Mouse (Mus musculus): ENCODE data around the gene Cachd1. TPM values are rescaled to one million over a fixed set of nuclear protein-coding genes. Genes with fewer than 3 reads are reported as not detected.
A peak's percentile ranks its signal among the peaks of the same experiment; 100 is the strongest.

The Cachd1 gene
- polyA plus RNA-seq, 1 experiment from 2014 or later: 42.3 TPM

DNA sequence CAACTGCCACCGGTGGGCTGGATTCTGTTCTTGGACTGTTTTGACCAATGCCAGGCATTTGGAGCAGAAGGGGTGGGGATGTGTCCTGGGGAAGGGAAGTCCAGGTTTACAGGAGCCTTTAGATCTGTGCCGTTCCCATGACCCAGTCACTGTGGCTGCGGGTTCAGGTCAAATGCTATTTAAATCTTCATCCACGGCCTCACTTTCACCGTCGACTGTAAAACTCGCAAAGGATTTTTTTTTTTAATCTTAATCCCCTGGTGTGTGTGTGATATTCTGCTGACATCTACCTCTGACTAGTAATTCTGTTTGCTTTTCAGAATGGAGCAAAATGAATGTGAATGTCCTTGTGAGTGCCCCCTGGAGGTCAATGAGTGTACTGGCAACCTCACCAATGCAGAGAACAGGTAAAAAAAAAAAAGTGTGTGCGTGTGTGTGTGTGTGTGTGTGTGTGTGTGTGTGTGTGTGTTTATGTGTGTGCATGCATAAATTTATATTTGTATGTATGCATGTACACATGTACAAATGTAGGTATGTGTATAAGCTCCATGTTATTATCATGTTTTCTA lies 211.8 kb downstream of the Cachd1 start:
- Histone ChIP-seq H3K9me3 (ENCODE audit: control insufficient read depth, low read length) (no peaks in the 10 kb centered on the region), H3K27me3 (ENCODE audit: control insufficient read depth, insufficient read depth, low read length) (no peaks in the 10 kb centered on the region), H3K4me1 (ENCODE audit: control insufficient read depth, insufficient read depth, low read length) (no peaks in the 10 kb centered on the region), H3K9ac (ENCODE audit: low read length) (no peak overlapping the region), H3K4me3 (ENCODE audit: low read depth, low read length) (no peak overlapping the region), H3K36me3 (ENCODE audit: control insufficient read depth, insufficient read depth, low read length) (peaks cover 23% of the 10 kb centered on the region), H3K4me2 (ENCODE audit: low read depth, severe bottlenecking) (no peak overlapping the region), H3K27ac (replicated peaks; ENCODE audit: low read depth, low read length) (no peak overlapping the region)
- DNase-seq (ENCODE audit: low spot score): peak; percentile 51
- 75% methylated on average over 8 of the region's 8 CpGs for WGBS
- ATAC-seq (ENCODE audit: insufficient number of reproducible peaks, low FRiP score, low TSS enrichment, low read depth): no peak

DNA sequence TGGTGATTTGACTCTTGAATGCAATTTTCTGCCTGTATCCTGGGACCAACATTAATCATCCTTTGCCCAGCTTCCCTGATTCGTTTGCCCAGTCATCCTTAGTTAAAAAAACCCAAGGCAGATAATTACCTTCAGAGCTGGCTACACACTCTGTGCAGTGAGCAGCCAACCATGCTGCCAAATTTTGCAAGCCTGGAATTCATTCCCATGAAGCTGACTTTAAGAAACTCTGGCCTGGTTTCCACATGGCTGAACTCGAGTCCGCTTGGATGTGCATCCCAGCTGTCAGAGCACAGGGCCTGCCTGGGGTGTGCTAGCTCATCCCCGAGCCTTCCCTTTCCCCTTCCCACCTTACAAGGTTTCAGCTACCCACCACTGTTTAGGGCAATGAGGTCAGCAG lies 214.5 kb downstream of the Cachd1 start:
- Histone ChIP-seq H3K27me3 (ENCODE audit: control insufficient read depth, insufficient read depth, low read length) (no peaks in the 10 kb centered on the region), H3K36me3 (ENCODE audit: control insufficient read depth, insufficient read depth, low read length) (peaks cover 20% of the 10 kb centered on the region), H3K4me1 (ENCODE audit: control insufficient read depth, insufficient read depth, low read length) (no peaks in the 10 kb centered on the region), H3K4me3 (ENCODE audit: low read depth, low read length) (no peak overlapping the region), H3K9me3 (ENCODE audit: control insufficient read depth, low read length) (no peaks in the 10 kb centered on the region), H3K4me2 (ENCODE audit: low read depth, severe bottlenecking) (no peak overlapping the region), H3K9ac (ENCODE audit: low read length) (no peak overlapping the region), H3K27ac (replicated peaks; ENCODE audit: low read depth, low read length) (no peak overlapping the region)
- WGBS: 71% methylated on average over 4 of the region's 4 CpGs
- no peak for ATAC-seq (ENCODE audit: insufficient number of reproducible peaks, low FRiP score, low TSS enrichment, low read depth)
- DNase-seq (ENCODE audit: low spot score): no peak

DNA sequence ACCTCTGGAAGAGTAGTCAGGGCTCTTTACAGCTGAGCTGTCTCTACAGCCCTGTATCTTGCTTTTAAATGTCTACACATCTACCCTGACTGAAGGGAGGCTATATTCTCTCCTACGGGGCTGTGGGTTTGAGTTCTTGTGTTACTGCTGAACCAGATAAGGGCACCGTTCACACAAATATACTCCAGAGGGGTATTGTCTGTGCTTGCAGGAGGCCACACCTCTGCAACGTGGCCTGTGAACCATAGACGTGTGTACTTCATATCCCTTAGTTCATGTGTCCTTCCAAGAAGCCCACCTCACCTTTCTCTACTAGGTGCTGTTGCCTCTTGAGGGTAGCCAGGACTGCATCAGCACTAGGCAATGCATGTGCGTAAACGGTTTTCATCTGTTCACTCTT lies 215.6 kb downstream of the Cachd1 start:
- no peak for ATAC-seq (ENCODE audit: insufficient number of reproducible peaks, low FRiP score, low TSS enrichment, low read depth)
- H3K27ac ChIP-seq (replicated peaks; ENCODE audit: low read depth, low read length): no peak overlapping the region
- DNase-seq (ENCODE audit: low spot score): no peak
- no peak overlapping the region for H3K4me2 ChIP-seq (ENCODE audit: low read depth, severe bottlenecking)
- no peaks in the 10 kb centered on the region for H3K9me3 ChIP-seq (ENCODE audit: control insufficient read depth, low read length)
- H3K4me1 ChIP-seq (ENCODE audit: control insufficient read depth, insufficient read depth, low read length): no peaks in the 10 kb centered on the region
- no peak overlapping the region for H3K9ac ChIP-seq (ENCODE audit: low read length)
- no peak overlapping the region for H3K4me3 ChIP-seq (ENCODE audit: low read depth, low read length)
- WGBS: 96% methylated on average over 6 of the region's 6 CpGs
- no peaks in the 10 kb centered on the region for H3K27me3 ChIP-seq (ENCODE audit: control insufficient read depth, insufficient read depth, low read length)
- peaks cover 13% of the 10 kb centered on the region; the same call in 1 of the 2 replicates for H3K36me3 ChIP-seq (ENCODE audit: control insufficient read depth, insufficient read depth, low read length)

DNA sequence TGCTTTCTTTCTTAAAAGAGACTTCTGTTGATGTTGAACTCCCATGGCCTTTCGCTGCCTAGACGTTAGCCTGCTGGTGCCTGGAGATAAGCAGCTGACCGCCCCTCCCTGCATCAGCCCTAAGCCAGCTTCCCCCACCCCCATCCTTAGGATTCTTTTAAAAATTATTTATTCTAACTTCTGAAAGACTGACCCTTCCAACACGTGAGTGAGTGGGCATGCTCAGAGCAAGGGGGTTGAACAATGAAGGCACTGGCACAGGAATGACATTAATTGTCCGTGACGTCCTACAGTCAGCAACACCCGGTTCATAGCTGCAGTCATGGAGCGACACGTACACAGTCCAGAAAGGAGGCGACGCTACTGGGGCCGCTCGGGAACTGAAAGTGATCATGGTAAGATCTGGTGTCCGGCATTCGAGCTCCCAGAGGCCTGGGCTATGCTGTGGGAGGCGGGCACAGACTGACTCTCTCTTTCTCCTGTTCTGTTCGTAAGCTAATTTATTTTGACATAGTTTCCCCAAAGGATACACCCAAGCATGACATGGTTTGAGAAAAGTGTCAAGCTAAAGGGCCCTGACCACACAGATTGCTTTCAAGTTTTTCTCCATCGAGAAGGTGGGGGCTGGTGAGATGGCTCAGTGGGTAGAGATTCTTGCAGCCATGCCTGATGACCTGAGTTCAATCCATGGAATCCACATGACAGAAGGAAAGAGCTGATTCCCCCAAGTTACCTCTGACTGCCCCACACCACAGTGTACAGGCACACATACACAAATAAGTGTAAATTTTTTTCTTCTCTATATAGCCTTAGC lies 218.2 kb downstream of the Cachd1 start:
- WGBS: 85% methylated on average over 18 of the region's 18 CpGs
- Histone ChIP-seq H3K4me1 (ENCODE audit: control insufficient read depth, insufficient read depth, low read length) (no peaks in the 10 kb centered on the region), H3K9ac (ENCODE audit: low read length) (no peak overlapping the region), H3K27ac (replicated peaks; ENCODE audit: low read depth, low read length) (no peak overlapping the region), H3K36me3 (ENCODE audit: control insufficient read depth, insufficient read depth, low read length) (peaks cover 9% of the 10 kb centered on the region), H3K4me2 (ENCODE audit: low read depth, severe bottlenecking) (no peak overlapping the region), H3K9me3 (ENCODE audit: control insufficient read depth, low read length) (no peaks in the 10 kb centered on the region), H3K4me3 (ENCODE audit: low read depth, low read length) (no peak overlapping the region), H3K27me3 (ENCODE audit: control insufficient read depth, insufficient read depth, low read length) (no peaks in the 10 kb centered on the region)
- ATAC-seq (ENCODE audit: insufficient number of reproducible peaks, low FRiP score, low TSS enrichment, low read depth): no peak
- DNase-seq (ENCODE audit: low spot score): no peak

DNA sequence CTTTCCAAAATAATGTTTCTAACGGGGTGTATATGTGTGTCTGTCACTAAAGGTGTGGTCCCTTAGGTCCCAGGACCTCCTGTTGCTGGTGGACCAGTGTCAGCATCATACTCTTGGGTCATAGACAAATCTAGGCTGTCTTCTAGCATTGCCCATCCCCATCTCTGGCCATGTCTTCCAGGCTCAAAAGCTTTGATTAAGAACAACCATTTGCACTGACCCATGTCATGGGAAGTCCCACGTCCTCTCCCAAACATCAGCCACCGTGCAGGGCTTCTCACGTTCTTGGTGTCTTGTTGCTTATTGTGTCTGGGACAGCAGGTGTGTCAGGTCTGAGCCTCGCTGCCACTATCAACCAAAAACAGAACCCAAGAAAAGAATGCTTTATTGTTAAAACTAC lies 219.1 kb downstream of the Cachd1 start:
- no peak for DNase-seq (ENCODE audit: low spot score)
- H3K36me3 ChIP-seq (ENCODE audit: control insufficient read depth, insufficient read depth, low read length): peaks cover 9% of the 10 kb centered on the region

DNA sequence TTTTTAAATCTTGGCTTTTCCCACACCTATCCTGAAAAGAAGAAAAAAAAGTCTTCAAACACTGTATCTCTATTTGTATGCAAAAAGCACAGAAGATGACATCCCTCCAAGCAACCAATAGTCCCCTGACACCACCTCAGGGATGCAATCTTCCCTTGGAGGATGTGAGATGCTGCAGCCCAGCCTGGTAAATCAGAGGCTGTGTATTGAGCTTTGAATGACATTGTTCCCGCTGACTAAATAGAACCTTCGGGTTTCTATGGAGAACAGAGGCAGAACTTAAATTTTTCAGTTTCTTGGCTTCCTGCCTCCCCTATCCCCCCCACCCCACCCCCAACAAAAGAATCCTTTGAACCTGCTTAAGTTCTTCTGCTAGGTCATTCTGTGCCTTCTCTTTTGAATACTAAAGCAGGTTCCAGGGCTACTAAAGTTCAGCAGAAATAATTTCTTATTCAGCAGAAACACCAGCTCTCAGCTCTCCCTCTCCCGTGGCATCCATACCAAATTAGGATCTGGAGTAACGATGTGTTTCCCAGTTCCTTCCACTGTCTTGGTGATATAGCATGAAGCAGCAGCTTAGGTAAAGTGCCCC lies 219.7 kb downstream of the Cachd1 start:
- H3K27ac ChIP-seq (replicated peaks; ENCODE audit: low read depth, low read length): no peak overlapping the region
- ATAC-seq (ENCODE audit: insufficient number of reproducible peaks, low FRiP score, low TSS enrichment, low read depth) (no peak), DNase-seq (ENCODE audit: low spot score) (no peak)
- H3K9me3 ChIP-seq (ENCODE audit: control insufficient read depth, low read length): no peaks in the 10 kb centered on the region
- WGBS: 89% methylated on average over 4 of the region's 4 CpGs
- no peak overlapping the region for H3K4me2 ChIP-seq (ENCODE audit: low read depth, severe bottlenecking)
- peaks cover 7% of the 10 kb centered on the region for H3K36me3 ChIP-seq (ENCODE audit: control insufficient read depth, insufficient read depth, low read length)
- no peaks in the 10 kb centered on the region for H3K27me3 ChIP-seq (ENCODE audit: control insufficient read depth, insufficient read depth, low read length)
- no peak overlapping the region for H3K9ac ChIP-seq (ENCODE audit: low read length)
- no peaks in the 10 kb centered on the region for H3K4me1 ChIP-seq (ENCODE audit: control insufficient read depth, insufficient read depth, low read length)
- no peak overlapping the region for H3K4me3 ChIP-seq (ENCODE audit: low read depth, low read length)

More for the DNA sequence above, 219.1 kb downstream of the Cachd1 start:
- 92% methylated on average over 5 of the region's 5 CpGs for WGBS
- H3K9me3 ChIP-seq (ENCODE audit: control insufficient read depth, low read length): no peaks in the 10 kb centered on the region
- no peak overlapping the region for H3K27ac ChIP-seq (replicated peaks; ENCODE audit: low read depth, low read length)
- H3K27me3 ChIP-seq (ENCODE audit: control insufficient read depth, insufficient read depth, low read length): no peaks in the 10 kb centered on the region
- H3K4me1 ChIP-seq (ENCODE audit: control insufficient read depth, insufficient read depth, low read length): no peaks in the 10 kb centered on the region
- no peak overlapping the region for H3K9ac ChIP-seq (ENCODE audit: low read length)
- no peak overlapping the region for H3K4me3 ChIP-seq (ENCODE audit: low read depth, low read length)
- ATAC-seq (ENCODE audit: insufficient number of reproducible peaks, low FRiP score, low TSS enrichment, low read depth): no peak
- H3K4me2 ChIP-seq (ENCODE audit: low read depth, severe bottlenecking): no peak overlapping the region

DNA sequence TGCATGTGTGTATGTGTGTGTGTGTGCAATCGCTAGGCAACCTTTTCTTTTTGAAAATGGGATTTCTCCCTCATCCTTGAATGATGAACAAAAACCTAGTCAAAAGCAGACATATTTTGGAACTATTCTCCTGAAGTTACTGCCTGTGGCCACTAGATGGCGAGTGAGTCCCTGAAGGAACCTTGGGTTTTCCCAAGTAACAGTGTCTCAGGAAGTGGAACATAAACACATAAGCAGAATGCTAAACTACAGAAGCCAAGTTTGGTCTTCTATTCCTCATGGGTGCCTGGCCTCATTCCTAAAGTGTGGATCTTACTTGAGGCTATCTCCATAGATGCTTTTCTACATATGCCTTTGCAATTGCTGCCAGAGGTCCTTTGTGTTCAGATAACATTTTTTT lies 221.7 kb downstream of the Cachd1 start:
- DNase-seq (ENCODE audit: low spot score) (peak; percentile 63), ATAC-seq (ENCODE audit: insufficient number of reproducible peaks, low FRiP score, low TSS enrichment, low read depth) (no peak)
- H3K36me3 ChIP-seq (ENCODE audit: control insufficient read depth, insufficient read depth, low read length): peaks cover 7% of the 10 kb centered on the region
- no peaks in the 10 kb centered on the region for H3K27me3 ChIP-seq (ENCODE audit: control insufficient read depth, insufficient read depth, low read length)
- no peaks in the 10 kb centered on the region for H3K4me1 ChIP-seq (ENCODE audit: control insufficient read depth, insufficient read depth, low read length)
- H3K9ac ChIP-seq (ENCODE audit: low read length): no peak overlapping the region
- H3K9me3 ChIP-seq (ENCODE audit: control insufficient read depth, low read length): no peaks in the 10 kb centered on the region
- H3K27ac ChIP-seq (replicated peaks; ENCODE audit: low read depth, low read length): no peak overlapping the region
- whole genome bisulfite sequencing: 29% methylated on average over 2 of the region's 2 CpGs
- H3K4me3 ChIP-seq (ENCODE audit: low read depth, low read length): no peak overlapping the region
- H3K4me2 ChIP-seq (ENCODE audit: low read depth, severe bottlenecking): no peak overlapping the region

DNA sequence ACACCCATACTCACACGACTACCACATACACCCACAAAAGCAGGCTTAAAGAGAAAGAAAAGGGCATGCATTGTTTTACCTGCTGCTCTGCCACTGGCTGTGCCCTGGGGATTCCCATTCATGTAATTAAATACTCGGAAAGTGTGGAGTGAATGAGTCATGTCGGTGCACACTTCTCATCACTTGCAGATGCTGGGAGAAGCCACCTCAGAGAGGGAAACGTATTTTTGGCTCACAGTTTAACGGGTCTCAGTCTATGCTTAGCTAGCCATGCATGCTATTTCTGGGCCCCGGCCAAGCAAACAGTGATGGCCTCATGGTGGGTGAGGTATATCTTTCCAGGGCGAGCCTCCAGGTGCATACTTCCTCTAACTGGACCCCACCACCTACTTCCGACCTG lies 222.4 kb downstream of the Cachd1 start:
- Histone ChIP-seq H3K27me3 (ENCODE audit: control insufficient read depth, insufficient read depth, low read length) (no peaks in the 10 kb centered on the region), H3K4me2 (ENCODE audit: low read depth, severe bottlenecking) (no peak overlapping the region), H3K4me3 (ENCODE audit: low read depth, low read length) (no peak overlapping the region), H3K4me1 (ENCODE audit: control insufficient read depth, insufficient read depth, low read length) (no peaks in the 10 kb centered on the region), H3K9me3 (ENCODE audit: control insufficient read depth, low read length) (no peaks in the 10 kb centered on the region), H3K9ac (ENCODE audit: low read length) (no peak overlapping the region), H3K27ac (replicated peaks; ENCODE audit: low read depth, low read length) (no peak overlapping the region), H3K36me3 (ENCODE audit: control insufficient read depth, insufficient read depth, low read length) (peaks cover 8% of the 10 kb centered on the region)
- WGBS: 89% methylated on average over 8 of the region's 8 CpGs
- DNase-seq (ENCODE audit: low spot score): no peak
- ATAC-seq (ENCODE audit: insufficient number of reproducible peaks, low FRiP score, low TSS enrichment, low read depth): no peak
